Mouse (Mus musculus) spleen, adult 12 weeks (tissue): ENCODE data around the gene Npffr2.
"Not testable (repeated sequence)": the region's sequence is repeated elsewhere in the genome, so short reads cannot be mapped to it uniquely, and the experiment has no call there.

Experiments
- DNase-seq: peaks from one replicate; pipeline ENCODE4 v3.0.0; 2022; ENCODE audit warnings: low spot score

Npffr2 gene

GRCm38 (mm10) chr5:89526878-89527578 is at the start of gene Npffr2:
Gene Npffr2, plus strand, starts transcription at chr5:89527429.
- no peak for DNase-seq

- DNase-seq, result no peak
Observed at GRCm38 (mm10) chr5:89492560-89492959, 34.7 kb upstream of the Npffr2 start.

- no peak for DNase-seq
Observed at GRCm38 (mm10) chr5:89500182-89500581, 27.0 kb upstream of the Npffr2 start.

GRCm38 (mm10) chr5:89518641-89519040 is 8.6 kb upstream of the Npffr2 start:
- DNase-seq, result no peak

- no peak for DNase-seq
Observed at GRCm38 (mm10) chr5:89526181-89526778, 949 bp upstream of the Npffr2 start.

- no peak for DNase-seq
Observed at GRCm38 (mm10) chr5:89528951-89529350, 1.7 kb downstream of the Npffr2 start.

GRCm38 (mm10) chr5:89529391-89529790 is 2.2 kb downstream of the Npffr2 start:
- no peak for DNase-seq

GRCm38 (mm10) chr5:89536018-89536417 is 8.8 kb downstream of the Npffr2 start:
- no peak for DNase-seq

GRCm38 (mm10) chr5:89542472-89542871 is 15.2 kb downstream of the Npffr2 start:
- DNase-seq, result no peak

GRCm38 (mm10) chr5:89543476-89543875 is 16.2 kb downstream of the Npffr2 start:
- DNase-seq, result no peak

GRCm38 (mm10) chr5:89559118-89559517 is 31.9 kb downstream of the Npffr2 start:
- not testable (repeated sequence) for DNase-seq

GRCm38 (mm10) chr5:89561381-89561780 is 34.2 kb downstream of the Npffr2 start:
- no peak for DNase-seq

- no peak for DNase-seq
Observed at GRCm38 (mm10) chr5:89578678-89579077, 51.4 kb downstream of the Npffr2 start.

GRCm38 (mm10) chr5:89579181-89579580 is 52.0 kb downstream of the Npffr2 start:
- no peak for DNase-seq

- DNase-seq, result no peak
Observed at GRCm38 (mm10) chr5:89581143-89581542, 53.9 kb downstream of the Npffr2 start.

- DNase-seq, result no peak
Observed at GRCm38 (mm10) chr5:89581742-89582366, 54.6 kb downstream of the Npffr2 start.

GRCm38 (mm10) chr5:89585021-89585420 is 57.8 kb downstream of the Npffr2 start:
- DNase-seq, result no peak

- DNase-seq, result no peak
Observed at GRCm38 (mm10) chr5:89592301-89592700, 65.1 kb downstream of the Npffr2 start.

- no peak for DNase-seq
Observed at GRCm38 (mm10) chr5:89611322-89612015, 84.2 kb downstream of the Npffr2 start.

- no peak for DNase-seq
Observed at GRCm38 (mm10) chr5:89612262-89612661, 85.0 kb downstream of the Npffr2 start.

- no peak for DNase-seq
Observed at GRCm38 (mm10) chr5:89631599-89631998, 104.4 kb downstream of the Npffr2 start.
